Mouse (Mus musculus) lung, postnatal 10 days (tissue): ENCODE data around the gene Ccdc148.

Experiments
- DNase-seq: peaks from one replicate; pipeline ENCODE4 v3.0.0; 2021

Ccdc148 gene

DNA sequence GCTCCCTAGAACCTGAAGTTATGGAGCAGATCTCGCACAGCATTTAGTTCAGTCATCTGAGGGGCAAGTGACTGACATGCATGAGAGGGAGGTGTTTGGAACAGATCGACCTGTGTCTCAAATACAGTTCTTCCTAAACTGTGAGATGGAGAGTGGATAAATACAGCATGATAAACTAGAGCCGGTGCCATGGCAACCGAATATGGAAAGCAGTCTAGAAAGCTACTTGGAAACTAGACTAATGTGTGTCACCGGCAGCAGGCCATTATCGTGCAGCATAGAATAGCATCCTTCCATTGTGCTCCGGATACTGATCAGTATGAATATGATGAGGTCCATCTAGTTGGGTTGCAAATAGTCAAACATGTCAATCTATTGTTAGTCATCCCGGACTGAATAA, 17.7 kb upstream of the Ccdc148 start:
- no peak for DNase-seq

DNA sequence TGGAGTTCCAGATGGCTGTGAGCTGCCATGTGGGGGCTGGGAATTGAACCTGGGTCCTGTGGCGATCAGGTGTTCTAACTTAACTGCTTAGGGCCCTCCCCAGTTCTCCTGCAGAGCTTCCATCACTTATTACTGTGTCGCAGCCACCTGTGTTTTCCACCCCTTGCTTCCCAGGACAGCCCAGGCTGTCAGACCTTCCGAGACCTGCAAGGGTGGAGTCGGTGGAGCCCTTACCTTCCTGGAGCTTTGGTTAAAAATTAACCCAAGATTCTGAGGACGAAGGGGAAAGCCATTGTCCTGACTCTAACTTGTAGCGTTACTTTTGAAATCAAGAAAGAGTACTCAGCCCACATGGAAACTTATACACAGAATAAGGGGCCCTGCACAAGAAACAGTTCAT, 15.4 kb upstream of the Ccdc148 start:
- no peak for DNase-seq

DNA sequence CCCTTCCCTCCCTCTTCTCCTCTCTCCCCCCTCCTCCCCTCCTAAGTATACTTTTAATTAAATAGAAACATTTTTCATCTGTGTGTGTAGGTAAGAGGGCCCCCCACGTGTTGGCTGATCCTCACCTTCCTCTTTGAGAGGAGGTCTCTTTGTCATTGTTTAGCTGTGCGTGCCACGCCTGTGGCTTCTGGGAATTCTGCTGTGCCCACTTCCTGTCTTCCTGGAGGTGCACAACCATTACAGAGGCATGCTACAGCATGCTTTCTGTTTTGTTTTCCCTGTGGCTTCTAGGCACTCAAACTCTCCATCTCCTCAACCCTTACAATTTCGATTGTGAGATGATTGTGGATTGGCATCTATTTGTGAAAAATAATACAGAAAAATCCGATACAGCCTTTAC, 11.1 kb upstream of the Ccdc148 start:
- peak; percentile 58 for DNase-seq

DNA sequence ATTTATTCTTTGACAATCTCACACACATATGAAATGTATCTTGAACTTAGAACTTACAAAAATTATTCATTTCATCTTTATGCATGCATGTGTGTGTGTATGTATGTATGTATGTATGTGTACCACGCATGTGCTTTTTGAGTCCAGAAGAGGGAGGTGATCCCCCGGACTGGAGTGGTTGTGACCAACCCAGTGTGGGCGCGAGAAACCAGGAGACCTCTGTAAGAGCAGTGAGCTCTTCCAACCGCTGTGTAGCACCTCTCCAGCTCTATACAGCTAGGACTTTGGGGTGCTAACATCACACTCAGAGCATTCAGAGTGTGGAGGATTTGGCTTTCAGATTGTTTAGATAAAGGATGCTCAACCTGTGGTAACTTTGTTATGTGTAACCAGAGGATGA, 10.1 kb upstream of the Ccdc148 start:
- no peak for DNase-seq

DNA sequence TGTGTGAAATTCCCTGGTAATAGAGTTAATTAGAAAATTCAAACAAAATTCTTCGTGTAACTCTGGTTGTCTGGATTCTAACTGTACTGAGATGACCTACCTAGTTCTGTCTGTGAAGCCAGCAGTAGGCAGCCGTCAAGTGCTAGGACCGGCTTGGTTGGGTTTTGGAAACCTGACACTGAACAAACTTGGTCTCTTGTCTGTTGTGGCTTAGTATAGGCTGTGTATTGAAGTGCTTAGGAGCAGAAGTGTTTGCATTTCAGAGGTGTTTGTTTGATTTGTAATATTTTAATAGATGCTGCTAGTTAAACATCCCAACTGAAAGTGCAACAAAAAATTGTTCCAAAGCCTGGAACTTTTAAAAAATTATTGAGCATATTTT, 9.7 kb upstream of the Ccdc148 start:
- peak; percentile 31 for DNase-seq

DNA sequence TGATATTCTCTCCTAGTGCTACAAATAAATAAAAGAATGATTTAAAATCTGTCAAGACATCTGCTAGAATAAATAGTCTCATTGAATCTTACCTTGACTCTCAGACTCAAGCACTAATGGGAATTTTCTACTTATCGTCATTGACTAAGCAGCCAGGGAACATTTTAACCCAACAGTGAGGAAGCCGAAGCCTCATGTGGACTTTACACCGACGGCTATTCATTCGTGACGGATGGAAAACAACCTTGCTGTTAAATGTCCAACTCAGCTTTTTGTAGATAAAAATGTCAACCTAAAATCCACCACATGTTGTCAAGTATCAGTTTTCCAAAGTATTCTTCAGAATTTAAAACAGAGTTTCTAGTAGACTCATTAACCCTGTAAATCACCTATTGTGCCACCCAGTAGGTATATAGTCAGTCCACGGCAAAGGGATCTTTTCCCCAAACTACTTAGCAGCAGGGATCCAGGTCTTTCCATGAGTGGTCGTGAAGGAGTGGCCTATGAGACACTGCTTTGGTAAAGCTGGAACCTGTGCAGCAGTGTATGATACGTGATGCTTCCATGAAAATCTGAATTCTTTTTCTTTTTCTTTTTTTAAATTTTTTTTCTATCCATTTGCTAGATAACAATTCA, 9.2 kb upstream of the Ccdc148 start:
- DNase-seq = no peak

DNA sequence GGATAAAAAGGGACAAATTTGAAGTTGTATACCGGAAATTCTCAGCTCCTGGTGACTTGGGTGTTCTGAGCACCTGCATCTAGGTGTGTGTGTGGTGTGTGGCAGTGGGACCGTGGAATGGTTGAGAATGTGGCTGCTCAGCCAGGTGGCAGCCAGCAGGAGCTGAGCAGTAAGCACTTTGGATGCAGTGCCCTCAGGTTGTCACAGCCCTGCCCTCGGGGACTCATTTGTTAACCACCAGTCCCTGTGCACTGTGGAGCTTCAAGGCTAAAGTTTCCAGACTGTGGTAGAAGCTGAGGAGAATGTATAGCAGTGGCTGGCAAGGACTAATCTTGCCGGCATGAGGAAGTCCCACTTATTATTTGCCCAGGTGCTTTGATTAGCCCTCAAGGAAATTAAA, 7.3 kb upstream of the Ccdc148 start:
- no peak for DNase-seq

DNA sequence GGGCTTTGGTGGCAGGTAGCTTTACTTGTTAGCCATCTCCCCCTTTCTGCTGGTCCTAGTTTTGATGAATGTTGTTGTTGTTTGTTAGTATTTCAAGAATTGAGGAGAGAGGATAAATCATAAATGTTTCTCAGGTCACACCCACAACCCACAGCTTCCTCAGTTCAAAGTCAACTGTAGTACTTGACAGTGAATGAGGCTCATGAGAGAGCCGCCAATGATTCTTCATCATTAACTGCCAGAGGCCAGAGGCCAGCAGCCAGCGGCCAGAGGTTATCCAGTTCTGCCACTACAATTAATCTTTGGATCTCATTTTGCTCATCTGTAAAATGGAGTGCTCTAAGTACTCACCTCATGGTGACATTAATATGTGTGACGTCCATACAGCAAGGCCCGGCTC, 6.5 kb upstream of the Ccdc148 start:
- no peak for DNase-seq

DNA sequence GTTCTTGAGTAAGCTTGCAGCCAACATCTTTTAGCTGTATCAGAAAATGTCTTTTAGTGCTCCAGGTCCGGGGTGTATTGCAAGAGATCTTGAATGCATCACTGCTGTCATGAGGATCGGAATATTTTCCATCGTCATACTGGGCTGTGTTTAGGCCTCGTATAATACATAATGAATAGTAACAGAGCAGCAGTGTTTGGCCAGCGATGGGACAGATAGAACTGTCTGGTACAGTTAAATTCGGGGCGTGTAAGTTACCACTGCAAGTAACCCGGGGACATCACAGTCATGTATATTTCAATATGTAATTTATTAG, 1.8 kb upstream of the Ccdc148 start:
- DNase-seq = no peak

DNA sequence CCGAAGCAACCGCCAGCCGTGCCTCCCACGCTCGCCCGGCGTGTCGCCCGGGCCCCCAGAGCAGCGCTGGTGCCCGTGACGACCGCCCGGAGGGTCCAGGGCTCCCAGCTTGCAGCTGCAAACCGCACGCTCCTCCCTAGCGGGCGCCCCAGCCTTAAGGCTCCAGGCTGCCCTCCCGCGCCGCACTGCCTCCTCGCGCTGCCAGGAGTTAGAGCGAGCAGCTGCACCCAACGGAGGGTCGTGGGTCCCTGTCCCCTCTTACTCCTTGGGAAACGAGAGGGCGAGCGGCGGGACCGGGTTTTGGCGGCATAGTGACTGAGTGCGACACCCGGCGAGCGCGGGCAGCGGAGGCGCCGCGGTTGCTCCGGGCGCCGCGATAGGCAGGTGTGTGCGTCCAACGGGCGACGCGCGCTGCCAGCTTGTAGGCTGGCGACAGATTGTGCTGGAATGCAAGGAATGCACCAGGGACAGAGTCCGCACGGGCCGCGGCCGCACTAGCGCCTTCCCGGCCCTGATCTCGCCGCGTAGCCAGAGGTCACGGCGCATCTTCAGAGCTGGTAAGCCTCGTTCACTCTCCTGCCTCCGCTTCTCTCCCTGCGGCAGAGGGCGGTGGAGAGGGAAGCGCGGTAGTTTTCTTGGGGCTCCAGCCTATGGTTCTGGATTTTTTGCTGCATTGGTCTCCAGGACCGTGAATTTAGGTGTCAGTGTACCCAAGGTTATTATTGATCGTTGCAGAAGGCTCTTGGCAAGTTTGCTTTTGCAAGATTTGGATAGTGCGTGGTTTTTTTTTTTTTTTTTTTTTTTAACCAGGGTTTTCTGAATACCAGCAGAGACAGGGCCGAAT, 1.2 kb upstream of the Ccdc148 start:
- peak; percentile 78 for DNase-seq

DNA sequence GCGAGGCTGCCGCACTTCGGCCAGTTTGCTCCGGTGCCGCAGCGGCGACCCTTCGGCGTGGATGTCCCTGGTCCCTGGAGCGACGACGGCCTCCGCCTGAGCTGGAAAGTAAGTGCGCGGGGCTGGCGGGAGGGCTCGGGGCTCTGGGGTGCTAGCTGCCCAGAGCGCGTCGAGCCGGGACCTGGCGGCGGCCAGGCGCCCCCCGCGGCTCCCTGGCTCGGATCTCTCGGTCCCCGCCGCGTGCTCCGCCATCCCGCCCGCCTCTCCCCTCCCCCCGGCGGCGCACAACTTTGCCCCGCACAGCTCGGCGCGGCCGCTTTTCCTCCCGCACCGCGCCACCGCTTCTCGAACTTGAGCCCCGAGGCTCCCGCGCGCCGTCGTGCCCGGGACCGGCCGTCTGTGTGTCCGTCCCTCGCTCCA, 548 bp upstream of the Ccdc148 start:
- peak; percentile 40 for DNase-seq

DNA sequence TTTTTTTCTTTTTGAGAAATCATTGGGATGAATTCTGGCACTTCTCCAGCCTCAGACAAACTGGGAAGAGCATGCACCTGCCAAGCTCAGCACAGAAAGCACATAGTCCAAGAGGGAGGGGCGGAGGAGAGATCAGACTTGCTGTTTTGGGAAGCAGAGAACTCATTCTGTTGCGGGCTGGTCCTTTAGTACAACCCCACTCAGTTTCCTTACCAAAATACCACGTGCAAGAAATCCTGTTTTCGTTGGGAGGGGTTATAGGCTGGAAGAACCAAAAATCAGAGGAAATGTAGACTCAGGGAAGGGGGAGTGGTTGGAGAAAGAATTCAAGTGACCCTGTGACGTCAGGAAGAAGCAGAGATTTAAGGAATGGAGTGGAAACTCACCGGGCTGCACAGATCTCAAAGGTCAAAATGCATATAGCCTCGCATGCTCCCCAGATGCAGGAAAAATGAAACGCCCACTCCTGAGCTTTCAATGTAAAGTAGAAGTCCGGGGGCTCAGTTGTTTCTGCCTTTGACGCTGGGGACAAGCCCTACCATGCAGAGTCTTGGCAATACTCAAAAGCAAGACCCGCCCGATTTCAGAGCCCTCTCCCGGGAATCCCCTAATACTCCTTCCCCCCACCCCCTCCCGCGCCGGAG, 400 bp downstream of the Ccdc148 start:
- no peak for DNase-seq

DNA sequence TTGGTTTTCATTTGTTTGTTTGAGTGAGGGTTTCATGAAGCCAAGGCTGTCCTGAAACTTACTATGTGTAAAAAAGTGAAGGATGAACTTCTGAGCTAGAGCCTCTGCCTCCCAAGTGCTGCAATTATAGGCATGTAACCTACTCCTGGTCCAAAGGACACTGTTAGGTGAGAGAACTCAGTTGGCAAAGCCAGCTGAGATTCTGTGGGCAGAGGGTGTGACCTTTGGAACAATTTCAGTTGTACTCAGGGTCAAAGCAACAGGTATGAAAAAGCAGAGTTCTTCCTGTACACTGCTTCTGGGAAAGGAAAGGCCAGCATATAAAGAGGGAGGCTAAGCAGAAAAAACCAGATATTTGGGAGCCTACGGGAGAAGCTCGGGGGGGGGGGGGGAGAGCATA, 2.4 kb downstream of the Ccdc148 start:
- DNase-seq = no peak

DNA sequence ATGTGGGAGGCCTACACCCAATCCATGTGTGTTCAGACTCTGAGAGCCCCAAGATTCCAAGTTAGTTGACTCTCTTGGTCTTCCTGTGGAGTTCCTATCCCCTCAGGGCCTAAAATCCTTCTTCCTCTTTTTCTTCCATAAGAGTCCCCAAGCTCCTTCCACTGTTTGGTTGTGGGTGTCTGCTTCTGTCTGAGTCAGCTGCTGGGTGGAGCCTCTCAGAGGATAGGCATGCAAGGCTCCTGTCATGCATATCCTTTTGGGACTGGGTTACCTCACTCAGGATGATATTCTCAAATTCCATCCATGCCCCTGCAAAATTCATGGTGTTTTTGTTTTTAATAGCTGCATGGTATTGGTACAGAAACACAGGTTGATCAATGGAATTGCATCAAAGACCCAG, 5.1 kb downstream of the Ccdc148 start:
- DNase-seq = no peak

DNA sequence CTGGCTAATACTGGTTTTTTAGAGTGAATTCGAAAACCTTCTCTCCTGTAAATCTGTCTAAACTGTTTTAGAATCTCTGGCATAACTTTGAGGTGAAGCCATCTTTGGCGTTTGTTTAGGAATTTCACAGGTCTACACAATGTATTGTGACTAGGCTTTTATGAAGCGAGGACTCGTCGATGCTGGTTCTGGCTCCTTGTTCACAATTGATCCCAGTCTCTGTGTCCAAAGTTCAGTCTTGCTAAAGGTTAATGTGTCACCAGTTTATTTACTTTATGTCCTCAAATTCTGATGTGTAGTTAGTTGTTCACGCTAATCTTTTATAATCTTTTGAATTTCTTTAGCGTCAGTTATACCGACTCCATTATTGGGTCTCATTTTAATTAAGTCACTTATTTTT, 29.4 kb downstream of the Ccdc148 start:
- no peak for DNase-seq

DNA sequence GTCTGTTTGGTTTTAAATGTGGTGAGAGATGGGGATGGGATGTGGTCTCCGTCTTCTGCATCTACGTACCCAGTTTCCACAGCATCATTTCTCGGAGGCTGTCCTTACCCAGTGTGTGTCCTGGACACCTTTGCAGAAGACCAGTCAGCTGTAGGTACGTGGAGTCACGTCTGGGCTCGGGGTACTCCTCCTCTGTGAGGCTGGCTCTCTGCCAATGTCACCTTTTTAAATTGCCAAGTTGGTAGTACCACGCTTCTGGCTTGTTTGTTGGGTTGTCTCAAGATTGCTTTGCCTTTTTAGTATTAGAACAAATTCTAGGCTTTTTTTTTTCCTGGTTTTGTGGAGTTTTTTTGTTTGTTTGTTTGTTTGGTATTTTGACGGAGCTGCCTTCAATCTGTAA, 30.7 kb downstream of the Ccdc148 start:
- DNase-seq = no peak

DNA sequence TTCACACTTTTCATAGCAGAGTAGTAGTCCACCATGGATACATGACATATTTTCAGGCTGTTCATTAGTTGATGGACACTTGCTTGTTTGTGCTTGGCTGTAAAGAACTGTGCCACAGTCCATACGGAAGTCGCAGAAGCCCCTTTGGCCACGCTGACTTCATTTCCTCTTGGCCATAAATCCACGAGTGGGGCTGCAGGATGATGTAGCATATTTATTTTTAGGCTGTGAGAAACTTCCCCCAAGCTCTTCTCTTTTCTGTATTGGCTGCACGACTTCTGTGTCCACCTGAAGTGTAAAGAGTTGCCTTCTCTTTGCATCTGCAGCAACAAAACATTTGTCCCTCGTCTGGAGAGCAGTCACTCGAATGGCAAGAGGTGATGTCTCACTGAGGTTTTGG, 31.5 kb downstream of the Ccdc148 start:
- DNase-seq = no peak

DNA sequence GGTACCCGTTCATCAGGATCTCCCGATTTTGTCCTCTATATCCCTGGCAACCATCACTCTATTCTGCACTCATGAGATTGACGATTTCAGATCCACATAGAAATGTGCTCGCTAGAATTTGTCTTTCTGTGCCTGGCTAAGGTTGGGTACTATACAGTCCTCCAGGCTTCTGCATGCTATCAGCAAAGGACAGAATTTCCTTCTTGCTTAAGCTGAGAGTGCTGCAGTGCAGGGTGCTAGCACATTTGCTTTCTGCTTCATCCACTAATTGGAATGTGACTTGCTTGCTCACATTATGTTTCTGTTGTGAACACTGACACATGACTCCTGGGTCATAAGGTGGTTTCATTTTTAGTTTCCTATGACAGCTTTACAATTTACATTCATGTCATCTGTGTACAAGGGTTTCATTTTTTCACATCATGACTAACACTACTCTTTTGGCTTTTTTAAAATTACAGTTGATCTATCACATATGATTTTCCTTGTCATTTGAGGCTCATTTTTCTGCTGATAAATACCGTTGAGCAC, 104.8 kb downstream of the Ccdc148 start:
- DNase-seq = no peak

DNA sequence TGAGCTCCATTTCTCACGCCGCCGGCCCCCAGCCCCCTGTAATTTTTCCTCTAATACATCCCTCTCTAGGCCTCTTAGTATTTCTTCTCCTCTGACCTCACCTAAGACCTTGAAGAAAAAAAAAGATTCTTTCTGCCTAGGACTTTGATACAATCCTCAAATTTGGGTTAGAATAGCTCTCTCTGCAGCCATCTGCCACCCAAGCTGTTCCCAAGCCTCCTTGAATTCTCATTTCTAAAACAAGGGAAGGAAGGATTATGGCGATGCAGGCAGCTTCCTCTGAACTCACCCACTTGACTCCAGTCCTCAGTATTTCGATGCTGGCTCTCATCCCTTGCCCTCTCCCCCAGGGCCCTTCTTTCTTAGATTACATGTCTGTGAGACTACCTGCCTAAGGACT, 106.1 kb downstream of the Ccdc148 start:
- no peak for DNase-seq

DNA sequence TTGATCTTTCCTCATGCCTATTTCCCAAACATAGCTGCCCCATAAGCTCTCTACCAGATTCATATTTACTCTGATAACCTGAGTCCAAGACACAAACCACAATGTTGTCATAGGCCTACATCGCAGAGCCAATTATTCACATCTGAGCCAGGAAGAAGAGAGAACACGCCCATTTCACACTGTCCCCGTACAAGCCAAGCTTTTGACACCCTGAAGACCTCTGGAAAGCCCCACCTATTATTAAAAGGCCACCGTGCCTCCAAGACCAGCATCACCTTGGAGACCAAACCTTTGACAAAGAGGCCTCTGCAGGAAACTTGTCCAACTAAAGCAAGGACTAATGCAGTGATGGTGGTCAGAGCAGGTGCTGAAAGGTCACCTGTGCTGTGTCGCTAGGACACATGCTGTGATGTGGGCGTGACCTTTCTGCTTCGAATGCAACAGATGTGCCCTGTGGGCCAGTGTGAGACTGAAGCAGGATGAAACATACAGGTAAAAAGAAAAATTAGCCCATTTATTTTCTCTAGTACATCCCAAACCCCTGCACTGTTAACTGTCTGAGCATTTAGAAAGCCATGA, 106.9 kb downstream of the Ccdc148 start:
- DNase-seq = no peak

DNA sequence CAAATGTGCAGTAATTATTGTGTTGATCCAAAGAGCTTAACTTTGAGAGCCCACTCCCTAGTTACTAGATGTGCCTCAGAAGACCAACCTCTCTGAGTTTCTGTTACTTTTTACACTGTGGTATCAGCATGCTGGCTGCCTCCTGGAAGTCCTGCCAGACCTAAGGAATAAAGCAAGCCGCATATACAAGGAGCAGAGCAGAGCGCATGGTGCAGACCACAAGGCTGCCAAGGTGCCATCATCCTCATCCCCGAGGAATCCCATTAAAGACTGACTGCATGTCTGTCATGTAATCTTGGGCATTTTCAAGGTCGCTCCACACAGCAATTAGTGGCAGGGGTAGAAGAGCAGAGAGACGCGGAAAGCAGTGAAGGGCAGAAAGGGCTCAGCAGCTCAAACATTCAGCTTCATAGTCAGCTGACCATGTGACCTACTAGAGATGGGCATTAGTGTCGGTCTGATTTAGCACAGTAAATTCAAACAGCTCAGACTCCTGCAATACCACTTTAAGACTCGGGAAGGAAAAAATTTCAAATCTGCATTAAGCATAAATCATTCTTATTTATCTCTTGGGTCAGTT, 110.1 kb downstream of the Ccdc148 start:
- DNase-seq = no peak

DNA sequence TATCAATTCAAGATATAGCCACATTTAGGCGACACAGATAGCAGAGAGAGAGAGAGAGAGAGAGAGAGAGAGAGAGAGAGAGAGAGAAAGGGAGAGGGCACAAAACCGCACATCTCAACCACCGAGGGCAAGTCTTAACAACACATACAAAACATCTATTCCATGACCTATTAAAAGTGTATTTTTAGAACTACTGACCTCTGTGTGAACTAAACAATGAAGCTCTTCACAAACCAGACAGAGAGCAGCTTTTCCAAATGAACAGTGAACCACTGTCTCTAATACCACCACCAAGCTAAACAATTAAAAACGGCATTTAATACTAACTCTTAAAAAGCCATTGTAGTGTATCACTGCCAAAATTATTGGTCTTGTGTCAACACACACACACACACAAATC, 110.8 kb downstream of the Ccdc148 start:
- DNase-seq = no peak

DNA sequence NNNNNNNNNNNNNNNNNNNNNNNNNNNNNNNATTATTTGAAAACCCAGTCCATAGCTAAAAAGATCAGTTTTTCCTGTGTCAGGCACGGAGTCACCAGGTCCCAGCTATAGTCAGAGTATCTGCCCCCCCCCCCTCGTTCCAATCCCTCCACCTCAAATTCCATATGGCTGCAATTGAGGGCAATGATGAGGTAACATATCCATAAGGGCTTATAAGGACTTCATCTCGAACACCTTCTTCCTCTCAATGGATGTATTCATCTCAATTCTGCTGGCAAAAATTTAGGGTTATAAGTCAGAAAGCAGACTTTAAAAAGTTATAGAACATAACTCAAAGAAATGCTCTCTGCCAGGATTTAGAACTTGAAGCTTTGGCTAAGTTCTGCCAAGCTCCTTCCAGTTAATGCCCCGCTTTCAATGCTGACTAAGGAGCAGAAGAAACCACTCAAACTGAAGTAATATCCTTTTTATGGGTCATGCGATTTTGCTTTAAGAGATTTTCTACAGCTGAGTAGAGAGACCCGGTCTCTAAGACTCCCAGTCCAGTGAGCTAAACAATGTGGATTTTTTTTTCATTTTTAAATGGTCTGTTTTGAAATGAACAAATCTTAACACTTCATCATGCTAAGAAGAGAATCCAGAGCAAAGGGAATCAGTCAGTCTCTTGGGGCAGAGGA, 111.6 kb downstream of the Ccdc148 start:
- DNase-seq = no peak
